Mouse (Mus musculus): ENCODE measurements around the gene Hist1h2bb.

Gene Hist1h2bb

GRCm38 (mm10) chr13:23728472-23729191 is 17.9 kb upstream of the Hist1h2bb start:
- DNase-seq (ENCODE audit: low spot score), result no peak

GRCm38 (mm10) chr13:23729192-23729525 is 17.4 kb upstream of the Hist1h2bb start:
- no peak for DNase-seq (ENCODE audit: low spot score)

GRCm38 (mm10) chr13:23729706-23730105 is 16.8 kb upstream of the Hist1h2bb start:
- no peak for DNase-seq (ENCODE audit: low spot score)

GRCm38 (mm10) chr13:23730479-23730878 is 16.1 kb upstream of the Hist1h2bb start:
- peak; percentile 21 for DNase-seq (ENCODE audit: low spot score)

- DNase-seq (ENCODE audit: low spot score), result peak; percentile 73
Measured at GRCm38 (mm10) chr13:23732156-23732804, 14.3 kb upstream of the Hist1h2bb start.

- DNase-seq (ENCODE audit: low spot score), result no peak
Measured at GRCm38 (mm10) chr13:23737091-23737490, 9.4 kb upstream of the Hist1h2bb start.

GRCm38 (mm10) chr13:23738041-23738440 is 8.5 kb upstream of the Hist1h2bb start:
- no peak for DNase-seq (ENCODE audit: low spot score)

- DNase-seq (ENCODE audit: low spot score), result peak; percentile 91
Measured at GRCm38 (mm10) chr13:23738677-23739068, 7.9 kb upstream of the Hist1h2bb start, which contains the start of gene Hist1h1c. Gene Hist1h1c, plus strand, starts transcription at chr13:23738808.

- peak; percentile 94 for DNase-seq (ENCODE audit: low spot score)
Measured at GRCm38 (mm10) chr13:23739069-23739921, 7.2 kb upstream of the Hist1h2bb start.

- no peak for DNase-seq (ENCODE audit: low spot score)
Measured at GRCm38 (mm10) chr13:23739922-23740252, 6.6 kb upstream of the Hist1h2bb start.

- DNase-seq (ENCODE audit: low spot score), result no peak
Measured at GRCm38 (mm10) chr13:23740256-23740840, 6.2 kb upstream of the Hist1h2bb start.

GRCm38 (mm10) chr13:23740910-23741309 is 5.6 kb upstream of the Hist1h2bb start:
- no peak for DNase-seq (ENCODE audit: low spot score)

GRCm38 (mm10) chr13:23742007-23742406 is 4.5 kb upstream of the Hist1h2bb start:
- DNase-seq (ENCODE audit: low spot score), result no peak

GRCm38 (mm10) chr13:23743215-23743614 is 3.3 kb upstream of the Hist1h2bb start:
- DNase-seq (ENCODE audit: low spot score), result no peak

GRCm38 (mm10) chr13:23743963-23744362 is 2.6 kb upstream of the Hist1h2bb start:
- peak; percentile 65 for DNase-seq (ENCODE audit: low spot score)

- peak; percentile 59 for DNase-seq (ENCODE audit: low spot score)
Measured at GRCm38 (mm10) chr13:23744421-23745380, 1.8 kb upstream of the Hist1h2bb start.

- peak; percentile 87 for DNase-seq (ENCODE audit: low spot score)
Measured at GRCm38 (mm10) chr13:23745381-23746161, 963 bp upstream of the Hist1h2bb start, which contains the start of gene Hist1h3c. Gene Hist1h3c, minus strand, starts transcription at chr13:23745602.

- peak; percentile 60 for DNase-seq (ENCODE audit: low spot score)
Measured at GRCm38 (mm10) chr13:23747081-23747891, 752 bp downstream of the Hist1h2bb start.

GRCm38 (mm10) chr13:23747892-23748288 is 1.4 kb downstream of the Hist1h2bb start:
- DNase-seq (ENCODE audit: low spot score), result peak; percentile 52

Measured in embryo, embryonic 10 days (tissue).